Mouse (Mus musculus) liver, embryonic 16.5 days (tissue): ENCODE data around the gene Rnf185. TPM values are rescaled to one million over a fixed set of nuclear protein-coding genes. Genes with fewer than 3 reads are reported as not detected.

Source experiments
- ATAC-seq: fragments of 200-750 bp; cut with Nextera tagmentation; 2 replicates; pipeline ENCODE4 v1.8.0; 2017; ENCODE audit warnings: low read depth, mild to moderate bottlenecking, moderate number of reproducible peaks, moderate library complexity
- H3K27ac ChIP-seq: fragments of 300-500 bp; sonication (generic); 2 replicates; pipeline ENCODE4 v1.5.1; 2014; ENCODE audit warnings: mild to moderate bottlenecking, low read length
- H3K27me3 ChIP-seq: fragments of 300-500 bp; sonication (generic); 2 replicates; pipeline ENCODE4 v1.6.1; 2014; ENCODE audit warnings: low read depth, low read length, mixed read lengths; ENCODE audit not compliant: control insufficient read depth, insufficient read depth
- H3K36me3 ChIP-seq: fragments of 300-500 bp; sonication (generic); 2 replicates; pipeline ENCODE4 v1.6.1; 2014; ENCODE audit warnings: mild to moderate bottlenecking; ENCODE audit not compliant: control insufficient read depth, insufficient read depth
- H3K4me1 ChIP-seq: fragments of 300-500 bp; sonication (generic); 2 replicates; pipeline ENCODE4 v1.6.1; 2014; ENCODE audit warnings: low read depth, low read length, mixed read lengths; ENCODE audit not compliant: control insufficient read depth
- H3K4me2 ChIP-seq: fragments of 300-500 bp; sonication (generic); 2 replicates; pipeline ENCODE4 v1.6.1; 2014; ENCODE audit warnings: low read depth, low read length, mixed read lengths
- H3K4me3 ChIP-seq: fragments of 300-500 bp; sonication (generic); 2 replicates; pipeline ENCODE4 v1.5.1; 2014; ENCODE audit warnings: low read depth, mild to moderate bottlenecking, low read length
- H3K9ac ChIP-seq: fragments of 300-500 bp; sonication (generic); 2 replicates; pipeline ENCODE4 v1.6.1; 2014; ENCODE audit warnings: low read depth, low read length
- H3K9me3 ChIP-seq: fragments of 300-500 bp; sonication (generic); replicated peaks from 2 replicates; pipeline ENCODE4 v1.6.1; 2016; ENCODE audit warnings: low read length; ENCODE audit not compliant: control insufficient read depth
- WGBS: fragments of 180-500 bp; shearing (Covaris S2); extraction: QIAGEN DNeasy Blood & Tissue Kit; methylation state at CpG from one replicate; pipeline ENCODE4 v1.1.7; 2014; ENCODE audit not compliant: insufficient replicate concordance; 5-methylcytosine and 5-hydroxymethylcytosine counted together
- polyA plus RNA-seq: library from polyadenylated mRNA; unstranded; fragments of >200 nt; fragmentation: Nextera tagmentation; extraction: Ambion mirVana; gene quantifications from 2 replicates; pipeline ENCODE4 v1.2.1, GENCODE M21; 2015

The Rnf185 gene
- polyA plus RNA-seq, 1 experiment from 2014 or later, result 9.0 TPM

GRCm38 (mm10) chr11:3433809-3434208 is 18.4 kb downstream of the Rnf185 start:
- no peaks in the 10 kb centered on the region for H3K9me3 ChIP-seq
- H3K27me3 ChIP-seq, result no peaks in the 10 kb centered on the region
- WGBS, result 54% methylated on average over 4 of the region's 4 CpGs
- no peaks in the 10 kb centered on the region for H3K4me1 ChIP-seq
- H3K27ac ChIP-seq, result no peak overlapping the region
- H3K36me3 ChIP-seq, result no peaks in the 10 kb centered on the region
- no peak for ATAC-seq
- H3K4me3 ChIP-seq, result no peak overlapping the region
- no peak overlapping the region for H3K9ac ChIP-seq
- H3K4me2 ChIP-seq, result no peak overlapping the region

GRCm38 (mm10) chr11:3431976-3432603 is 20.1 kb downstream of the Rnf185 start:
- 74% methylated on average over 6 of the region's 6 CpGs for WGBS
- Histone ChIP-seq H3K4me3 (no peak overlapping the region), H3K27ac (no peak overlapping the region), H3K4me1 (no peaks in the 10 kb centered on the region), H3K9ac (no peak overlapping the region), H3K4me2 (no peak overlapping the region), H3K9me3 (no peaks in the 10 kb centered on the region), H3K36me3 (no peaks in the 10 kb centered on the region), H3K27me3 (no peaks in the 10 kb centered on the region)
- no peak for ATAC-seq

- WGBS, result 67% methylated on average over 3 of the region's 3 CpGs
- Histone ChIP-seq H3K4me1 (no peaks in the 10 kb centered on the region), H3K4me2 (no peak overlapping the region), H3K36me3 (no peaks in the 10 kb centered on the region), H3K27me3 (no peaks in the 10 kb centered on the region), H3K4me3 (no peak overlapping the region), H3K9ac (no peak overlapping the region), H3K9me3 (no peaks in the 10 kb centered on the region), H3K27ac (no peak overlapping the region)
- ATAC-seq, result no peak
These were observed 20.6 kb downstream of the Rnf185 start for GRCm38 (mm10) chr11:3431515-3431914.

- H3K4me1 ChIP-seq, result no peaks in the 10 kb centered on the region
These were observed 23.5 kb downstream of the Rnf185 start for GRCm38 (mm10) chr11:3428632-3429031.

GRCm38 (mm10) chr11:3427697-3428230 is 24.4 kb downstream of the Rnf185 start:
- 61% methylated on average over 3 of the region's 3 CpGs for WGBS
- Histone ChIP-seq H3K9ac (no peak overlapping the region), H3K27ac (no peak overlapping the region), H3K4me2 (no peak overlapping the region), H3K4me3 (no peak overlapping the region), H3K36me3 (peaks cover 9% of the 10 kb centered on the region), H3K4me1 (no peaks in the 10 kb centered on the region), H3K27me3 (no peaks in the 10 kb centered on the region), H3K9me3 (no peaks in the 10 kb centered on the region)
- no peak for ATAC-seq

More at GRCm38 (mm10) chr11:3428632-3429031, 23.5 kb downstream of the Rnf185 start:
- no peak for ATAC-seq
- H3K4me3 ChIP-seq, result no peak overlapping the region
- no peaks in the 10 kb centered on the region for H3K27me3 ChIP-seq
- H3K9me3 ChIP-seq, result no peaks in the 10 kb centered on the region
- H3K4me2 ChIP-seq, result no peak overlapping the region
- peaks cover 6% of the 10 kb centered on the region for H3K36me3 ChIP-seq
- H3K27ac ChIP-seq, result no peak overlapping the region
- H3K9ac ChIP-seq, result no peak overlapping the region
- 65% methylated on average over 7 of the region's 7 CpGs for WGBS

- Histone ChIP-seq H3K27ac (no peak overlapping the region), H3K9me3 (no peaks in the 10 kb centered on the region), H3K4me1 (no peaks in the 10 kb centered on the region), H3K9ac (no peak overlapping the region), H3K36me3 (peaks cover 9% of the 10 kb centered on the region), H3K27me3 (no peaks in the 10 kb centered on the region), H3K4me3 (no peak overlapping the region), H3K4me2 (no peak overlapping the region)
- ATAC-seq, result no peak
- 70% methylated on average over 4 of the region's 4 CpGs for WGBS
These were observed 29.9 kb downstream of the Rnf185 start for GRCm38 (mm10) chr11:3422242-3422641.

- Histone ChIP-seq H3K9me3 (no peaks in the 10 kb centered on the region), H3K36me3 (peaks cover 2% of the 10 kb centered on the region; the same call in 1 of the 2 replicates), H3K4me2 (no peak overlapping the region), H3K4me3 (no peak overlapping the region), H3K27me3 (no peaks in the 10 kb centered on the region), H3K27ac (no peak overlapping the region), H3K4me1 (no peaks in the 10 kb centered on the region), H3K9ac (no peak overlapping the region)
- ATAC-seq, result no peak
- 48% methylated on average over 4 of the region's 4 CpGs for WGBS
These were observed 33.4 kb downstream of the Rnf185 start for GRCm38 (mm10) chr11:3418741-3419140.

- Histone ChIP-seq H3K9ac (no peak overlapping the region), H3K27ac (no peak overlapping the region), H3K4me3 (no peak overlapping the region), H3K4me2 (no peak overlapping the region), H3K27me3 (no peaks in the 10 kb centered on the region), H3K36me3 (no peaks in the 10 kb centered on the region; the same call in 1 of the 2 replicates), H3K9me3 (no peaks in the 10 kb centered on the region), H3K4me1 (no peaks in the 10 kb centered on the region)
- no peak for ATAC-seq
- WGBS, result 46% methylated on average over 6 of the region's 6 CpGs
These were observed 34.4 kb downstream of the Rnf185 start for GRCm38 (mm10) chr11:3417795-3418194.

- no peaks in the 10 kb centered on the region; the same call in 1 of the 2 replicates for H3K36me3 ChIP-seq
- H3K27me3 ChIP-seq, result no peaks in the 10 kb centered on the region
- no peak overlapping the region for H3K4me2 ChIP-seq
- no peak for ATAC-seq
- WGBS, result 70% methylated on average over 3 of the region's 3 CpGs
- no peak overlapping the region for H3K9ac ChIP-seq
- H3K4me1 ChIP-seq, result no peaks in the 10 kb centered on the region
- H3K9me3 ChIP-seq, result no peaks in the 10 kb centered on the region
- H3K4me3 ChIP-seq, result no peak overlapping the region
- no peak overlapping the region for H3K27ac ChIP-seq
These were observed 35.8 kb downstream of the Rnf185 start for GRCm38 (mm10) chr11:3416399-3416798.
